Mouse (Mus musculus) kidney, embryonic 16.5 days (tissue): ENCODE data around the gene Raver2. TPM values are rescaled to one million over a fixed set of nuclear protein-coding genes. Genes with fewer than 3 reads are reported as not detected.

Experiments
- ATAC-seq: fragments of 200-750 bp; cut with Nextera tagmentation; 2 replicates; pipeline ENCODE4 v1.8.0; 2017; ENCODE audit warnings: moderate TSS enrichment; ENCODE audit not compliant: low FRiP score, low TSS enrichment
- H3K27ac ChIP-seq: fragments of 300-500 bp; sonication (generic); 2 replicates; pipeline ENCODE4 v1.5.1; 2014; ENCODE audit warnings: low read length
- H3K27me3 ChIP-seq: fragments of 300-500 bp; sonication (generic); 2 replicates; pipeline ENCODE4 v1.6.1; 2014; ENCODE audit warnings: low read length, control low read depth, mixed read lengths; ENCODE audit not compliant: insufficient read depth
- H3K36me3 ChIP-seq: fragments of 300-500 bp; sonication (generic); 2 replicates; pipeline ENCODE4 v1.6.1; 2014; ENCODE audit warnings: low read length, control low read depth, mixed read lengths; ENCODE audit not compliant: insufficient read depth
- H3K4me1 ChIP-seq: fragments of 300-500 bp; sonication (generic); 2 replicates; pipeline ENCODE4 v1.6.1; 2014; ENCODE audit warnings: low read length, control low read depth, mixed read lengths; ENCODE audit not compliant: insufficient read depth
- H3K4me2 ChIP-seq: fragments of 300-500 bp; sonication (generic); replicated peaks from 2 replicates; pipeline ENCODE4 v1.6.1; 2014; ENCODE audit warnings: low read depth, low read length
- H3K4me3 ChIP-seq: fragments of 300-500 bp; sonication (generic); 2 replicates; pipeline ENCODE4 v1.5.1; 2014; ENCODE audit warnings: mild to moderate bottlenecking, low read length
- H3K9ac ChIP-seq: fragments of 300-500 bp; sonication (generic); replicated peaks from 2 replicates; pipeline ENCODE4 v1.6.1; 2014; ENCODE audit warnings: low read length
- H3K9me3 ChIP-seq: fragments of 300-500 bp; sonication (generic); 2 replicates; pipeline ENCODE4 v1.6.1; 2016; ENCODE audit warnings: low read length, control low read depth
- WGBS: fragments of 180-500 bp; shearing (Covaris S2); extraction: QIAGEN DNeasy Blood & Tissue Kit; methylation state at CpG from one replicate; pipeline ENCODE4 v1.1.7; 2014; 5-methylcytosine and 5-hydroxymethylcytosine counted together
- polyA plus RNA-seq: library from polyadenylated mRNA; unstranded; fragments of >200 nt; fragmentation: Nextera tagmentation; extraction: Ambion mirVana; gene quantifications from 2 replicates; pipeline ENCODE4 v1.2.1, GENCODE M21; 2015

Gene Raver2
- polyA plus RNA-seq, 1 experiment from 2014 or later, result 12.4 TPM

DNA sequence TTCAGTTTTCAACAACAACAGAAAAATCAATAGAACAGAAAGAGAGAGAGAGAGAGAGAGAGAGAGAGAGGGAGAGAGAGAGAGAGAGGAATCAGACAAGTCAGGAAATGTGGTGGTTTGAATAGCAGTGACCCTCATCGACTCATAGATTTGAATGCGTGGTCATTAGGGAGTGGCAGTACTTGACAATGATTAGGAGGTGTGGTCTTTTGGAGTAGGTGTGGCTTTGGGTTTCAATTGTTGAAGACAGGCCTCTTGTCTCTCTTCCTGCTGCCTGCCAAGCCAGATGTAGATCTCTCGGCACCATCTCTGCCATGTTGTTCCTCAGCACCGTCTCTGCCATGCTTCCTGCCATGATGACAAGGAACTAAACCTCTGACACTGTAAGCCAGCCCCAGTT lies 75.1 kb downstream of the Raver2 start:
- Histone ChIP-seq H3K4me1 (no peaks in the 10 kb centered on the region), H3K27me3 (no peaks in the 10 kb centered on the region), H3K9ac (no peak overlapping the region), H3K27ac (no peak overlapping the region), H3K36me3 (peaks cover 4% of the 10 kb centered on the region; the same call in 1 of the 2 replicates), H3K4me2 (no peak overlapping the region), H3K9me3 (no peaks in the 10 kb centered on the region), H3K4me3 (no peak overlapping the region)
- ATAC-seq, result no peak
- 69% methylated on average over 4 of the region's 4 CpGs for WGBS

GRCm38 (mm10) chr4:101144361-101144760 lies 75.6 kb downstream of the Raver2 start:
- WGBS, result 68% methylated on average over 4 of the region's 4 CpGs
- no peaks in the 10 kb centered on the region for H3K9me3 ChIP-seq
- no peak overlapping the region for H3K4me3 ChIP-seq
- H3K4me2 ChIP-seq, result no peak overlapping the region
- peaks cover 4% of the 10 kb centered on the region; the same call in 1 of the 2 replicates for H3K36me3 ChIP-seq
- H3K27ac ChIP-seq, result no peak overlapping the region
- H3K9ac ChIP-seq, result no peak overlapping the region
- H3K4me1 ChIP-seq, result no peaks in the 10 kb centered on the region
- ATAC-seq, result no peak
- no peaks in the 10 kb centered on the region for H3K27me3 ChIP-seq

GRCm38 (mm10) chr4:101144790-101145189 lies 76.0 kb downstream of the Raver2 start:
- 80% methylated on average over 7 of the region's 7 CpGs for WGBS
- Histone ChIP-seq H3K4me1 (no peaks in the 10 kb centered on the region), H3K36me3 (peaks cover 4% of the 10 kb centered on the region; the same call in 1 of the 2 replicates), H3K4me3 (no peak overlapping the region), H3K9me3 (no peaks in the 10 kb centered on the region), H3K27ac (no peak overlapping the region), H3K27me3 (no peaks in the 10 kb centered on the region), H3K4me2 (no peak overlapping the region), H3K9ac (no peak overlapping the region)
- ATAC-seq, result no peak

DNA sequence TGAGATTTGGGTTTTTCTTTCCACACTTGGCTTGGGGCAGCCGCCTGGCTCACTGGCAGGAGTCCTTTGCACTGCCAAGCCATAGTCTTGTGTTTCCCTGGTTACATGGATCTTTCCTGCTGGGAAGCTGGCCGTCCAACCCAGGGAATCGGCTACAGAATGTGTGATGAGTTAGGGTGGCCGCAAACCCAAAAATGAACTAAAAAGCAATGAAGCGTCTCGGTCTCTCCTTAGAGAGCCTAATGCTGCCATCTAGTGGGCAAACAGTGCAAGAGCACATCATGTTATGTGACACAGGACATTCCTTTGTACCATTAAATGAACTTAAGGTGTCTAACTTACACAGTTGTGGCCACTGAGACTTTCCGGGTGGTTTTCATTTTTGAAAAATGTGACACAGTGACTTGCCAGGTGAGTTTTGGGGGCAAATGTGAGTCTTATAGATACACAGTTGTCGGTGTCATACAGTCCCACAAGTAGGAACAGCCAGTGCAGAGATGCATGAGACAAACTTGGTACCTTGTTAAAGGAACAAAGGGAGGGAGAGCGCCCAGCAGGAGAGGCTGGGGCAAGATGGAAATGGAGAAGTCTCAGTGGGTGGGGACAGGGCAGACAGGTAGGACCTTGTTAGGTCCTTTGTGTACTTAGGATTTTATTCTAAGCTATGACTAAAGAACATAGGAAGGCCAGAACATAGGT lies 77.4 kb downstream of the Raver2 start:
- Histone ChIP-seq H3K4me1 (no peaks in the 10 kb centered on the region), H3K27me3 (no peaks in the 10 kb centered on the region), H3K9me3 (no peaks in the 10 kb centered on the region), H3K4me2 (no peak overlapping the region), H3K9ac (no peak overlapping the region), H3K27ac (no peak overlapping the region), H3K4me3 (no peak overlapping the region), H3K36me3 (peaks cover 9% of the 10 kb centered on the region)
- peak; percentile 41 for ATAC-seq
- WGBS, result 33% methylated on average over 9 of the region's 9 CpGs

GRCm38 (mm10) chr4:101146891-101147655 lies 78.3 kb downstream of the Raver2 start:
- no peak overlapping the region for H3K27ac ChIP-seq
- 77% methylated on average over 11 of the region's 11 CpGs for WGBS
- no peaks in the 10 kb centered on the region for H3K9me3 ChIP-seq
- H3K36me3 ChIP-seq, result peaks cover 14% of the 10 kb centered on the region
- H3K4me3 ChIP-seq, result no peak overlapping the region
- peak; percentile 13; the same call in 1 of the 2 replicates for ATAC-seq
- H3K9ac ChIP-seq, result no peak overlapping the region
- no peak overlapping the region for H3K4me2 ChIP-seq
- H3K4me1 ChIP-seq, result no peaks in the 10 kb centered on the region
- no peaks in the 10 kb centered on the region for H3K27me3 ChIP-seq

DNA sequence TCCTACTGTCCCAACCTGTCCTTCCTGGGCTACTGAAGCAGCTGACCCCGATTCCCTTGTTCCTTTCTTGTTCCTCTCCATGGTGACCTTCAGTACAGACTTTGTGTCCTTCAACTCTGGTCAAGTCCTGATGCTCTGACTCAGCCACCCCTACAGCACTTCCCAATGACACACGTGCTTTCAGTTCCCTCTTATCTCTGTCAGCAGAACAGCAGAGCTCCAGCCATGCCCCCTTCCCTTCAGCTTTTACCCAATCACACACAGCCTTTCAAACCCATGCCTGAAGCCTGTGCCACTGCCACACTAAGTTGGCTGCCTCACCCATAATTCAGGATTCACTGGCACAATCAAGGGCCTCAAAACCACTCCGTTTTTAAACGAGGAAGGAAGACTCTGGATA lies 86.8 kb downstream of the Raver2 start:
- Histone ChIP-seq H3K27me3 (no peaks in the 10 kb centered on the region), H3K4me3 (no peak overlapping the region), H3K9ac (no peak overlapping the region), H3K4me2 (no peak overlapping the region), H3K36me3 (peaks cover 64% of the 10 kb centered on the region), H3K9me3 (no peaks in the 10 kb centered on the region), H3K27ac (no peak overlapping the region), H3K4me1 (no peaks in the 10 kb centered on the region)
- 82% methylated on average over 4 of the region's 4 CpGs for WGBS
- ATAC-seq, result no peak

- H3K4me3 ChIP-seq, result no peak overlapping the region
- 93% methylated on average over 5 of the region's 5 CpGs for WGBS
- H3K27ac ChIP-seq, result no peak overlapping the region
- H3K36me3 ChIP-seq, result peaks cover 52% of the 10 kb centered on the region
- no peaks in the 10 kb centered on the region for H3K27me3 ChIP-seq
- H3K4me1 ChIP-seq, result no peaks in the 10 kb centered on the region
- ATAC-seq, result 0 out of 2 replicates have a peak, but pooled peaks have one; percentile 10
- H3K4me2 ChIP-seq, result no peak overlapping the region
- H3K9ac ChIP-seq, result no peak overlapping the region
- H3K9me3 ChIP-seq, result no peaks in the 10 kb centered on the region
Observed at GRCm38 (mm10) chr4:101157476-101157875, 88.7 kb downstream of the Raver2 start.

GRCm38 (mm10) chr4:101158282-101158681 lies 89.5 kb downstream of the Raver2 start:
- H3K4me3 ChIP-seq, result no peak overlapping the region
- 93% methylated on average over 6 of the region's 6 CpGs for WGBS
- H3K4me2 ChIP-seq, result no peak overlapping the region
- no peak overlapping the region for H3K27ac ChIP-seq
- H3K9ac ChIP-seq, result no peak overlapping the region
- no peaks in the 10 kb centered on the region for H3K9me3 ChIP-seq
- no peaks in the 10 kb centered on the region for H3K4me1 ChIP-seq
- ATAC-seq, result no peak
- H3K27me3 ChIP-seq, result no peaks in the 10 kb centered on the region
- peaks cover 50% of the 10 kb centered on the region for H3K36me3 ChIP-seq

GRCm38 (mm10) chr4:101159191-101159764 lies 90.5 kb downstream of the Raver2 start:
- ATAC-seq, result no peak
- Histone ChIP-seq H3K9ac (no peak overlapping the region), H3K4me1 (no peaks in the 10 kb centered on the region), H3K27ac (no peak overlapping the region), H3K27me3 (no peaks in the 10 kb centered on the region), H3K9me3 (no peaks in the 10 kb centered on the region), H3K36me3 (peaks cover 49% of the 10 kb centered on the region), H3K4me2 (no peak overlapping the region), H3K4me3 (no peak overlapping the region)
- 62% methylated on average over 12 of the region's 12 CpGs for WGBS

- H3K27ac ChIP-seq, result no peak overlapping the region
- H3K9me3 ChIP-seq, result no peaks in the 10 kb centered on the region
- 50% methylated on average over 1 of the region's 1 CpGs for WGBS
- no peaks in the 10 kb centered on the region for H3K27me3 ChIP-seq
- H3K36me3 ChIP-seq, result peaks cover 39% of the 10 kb centered on the region
- ATAC-seq, result peak; percentile 29; the same call in 1 of the 2 replicates
- H3K4me3 ChIP-seq, result no peak overlapping the region
- no peaks in the 10 kb centered on the region for H3K4me1 ChIP-seq
- H3K9ac ChIP-seq, result no peak overlapping the region
- no peak overlapping the region for H3K4me2 ChIP-seq
Observed at GRCm38 (mm10) chr4:101160821-101161220, 92.0 kb downstream of the Raver2 start.
